Mouse (Mus musculus): ENCODE data around the gene Tomm70a. TPM values are rescaled to one million over a fixed set of nuclear protein-coding genes. Genes with fewer than 3 reads are reported as not detected.

The Tomm70a gene
- polyA plus RNA-seq, 1 experiment from 2014 or later, result 33.3 TPM

GRCm38 (mm10) chr16:57122682-57123445 lies 1.4 kb downstream of the Tomm70a start:
- Histone ChIP-seq H3K4me3 (ENCODE audit: low read depth, low read length) (peak overlapping the region; percentile 97), H3K27me3 (replicated peaks; ENCODE audit: control insufficient read depth, insufficient read depth, low read length) (no peaks in the 10 kb centered on the region), H3K36me3 (ENCODE audit: control insufficient read depth, insufficient read depth) (no peaks in the 10 kb centered on the region), H3K4me1 (replicated peaks; ENCODE audit: control insufficient read depth, insufficient read depth, low read length) (no peaks in the 10 kb centered on the region; the same call in 1 of the 2 replicates), H3K4me2 (replicated peaks; ENCODE audit: low read depth) (peak overlapping the region; percentile 84), H3K9me3 (ENCODE audit: control insufficient read depth) (no peaks in the 10 kb centered on the region), H3K27ac (ENCODE audit: low read depth, low read length) (no peak overlapping the region), H3K9ac (ENCODE audit: low read depth, low read length) (peak overlapping the region; percentile 96)
- WGBS, result 19% methylated on average over 6 of the region's 6 CpGs
- ATAC-seq, result no peak
- TF ChIP-seq CTCF (IDR thresholded peaks at IDR 0.05; ENCODE audit: low read depth), result no peak

GRCm38 (mm10) chr16:57126268-57126667 lies 4.8 kb downstream of the Tomm70a start:
- Histone ChIP-seq H3K9ac (ENCODE audit: low read depth, low read length) (no peak overlapping the region), H3K27ac (ENCODE audit: low read depth, low read length) (no peak overlapping the region), H3K4me2 (replicated peaks; ENCODE audit: low read depth) (no peak overlapping the region), H3K4me3 (ENCODE audit: low read depth, low read length) (no peak overlapping the region), H3K27me3 (replicated peaks; ENCODE audit: control insufficient read depth, insufficient read depth, low read length) (no peaks in the 10 kb centered on the region), H3K4me1 (replicated peaks; ENCODE audit: control insufficient read depth, insufficient read depth, low read length) (no peaks in the 10 kb centered on the region; the same call in 1 of the 2 replicates), H3K9me3 (ENCODE audit: control insufficient read depth) (no peaks in the 10 kb centered on the region), H3K36me3 (ENCODE audit: control insufficient read depth, insufficient read depth) (no peaks in the 10 kb centered on the region)
- no peak for TF ChIP-seq CTCF (IDR thresholded peaks at IDR 0.05; ENCODE audit: low read depth)
- 53% methylated on average over 4 of the region's 4 CpGs for WGBS
- ATAC-seq, result no peak

GRCm38 (mm10) chr16:57127825-57128224 lies 6.3 kb downstream of the Tomm70a start:
- Histone ChIP-seq H3K9me3 (ENCODE audit: control insufficient read depth) (no peaks in the 10 kb centered on the region), H3K36me3 (ENCODE audit: control insufficient read depth, insufficient read depth) (no peaks in the 10 kb centered on the region), H3K4me3 (ENCODE audit: low read depth, low read length) (no peak overlapping the region), H3K27me3 (replicated peaks; ENCODE audit: control insufficient read depth, insufficient read depth, low read length) (no peaks in the 10 kb centered on the region), H3K4me1 (replicated peaks; ENCODE audit: control insufficient read depth, insufficient read depth, low read length) (peaks cover 11% of the 10 kb centered on the region), H3K27ac (ENCODE audit: low read depth, low read length) (no peak overlapping the region; the same call in 1 of the 2 replicates), H3K4me2 (replicated peaks; ENCODE audit: low read depth) (peak overlapping the region; percentile 24; the same call in 1 of the 2 replicates), H3K9ac (ENCODE audit: low read depth, low read length) (no peak overlapping the region)
- no peak for ATAC-seq
- WGBS, result 31% methylated on average over 2 of the region's 2 CpGs
- no peak for TF ChIP-seq CTCF (IDR thresholded peaks at IDR 0.05; ENCODE audit: low read depth)

GRCm38 (mm10) chr16:57130752-57131400 lies 9.4 kb downstream of the Tomm70a start:
- Histone ChIP-seq H3K27ac (ENCODE audit: low read depth, low read length) (peak overlapping the region; percentile 29; the same call in 1 of the 2 replicates), H3K27me3 (replicated peaks; ENCODE audit: control insufficient read depth, insufficient read depth, low read length) (no peaks in the 10 kb centered on the region), H3K9me3 (ENCODE audit: control insufficient read depth) (no peaks in the 10 kb centered on the region), H3K36me3 (ENCODE audit: control insufficient read depth, insufficient read depth) (peaks cover 20% of the 10 kb centered on the region; the same call in 1 of the 2 replicates), H3K4me1 (replicated peaks; ENCODE audit: control insufficient read depth, insufficient read depth, low read length) (peaks cover 11% of the 10 kb centered on the region), H3K4me3 (ENCODE audit: low read depth, low read length) (no peak overlapping the region), H3K4me2 (replicated peaks; ENCODE audit: low read depth) (peak overlapping the region; percentile 18; the same call in 1 of the 2 replicates), H3K9ac (ENCODE audit: low read depth, low read length) (no peak overlapping the region)
- TF ChIP-seq CTCF (IDR thresholded peaks at IDR 0.05; ENCODE audit: low read depth), result no peak
- peak; percentile 76 for ATAC-seq
- WGBS, result 47% methylated on average over 3 of the region's 3 CpGs

- no peaks in the 10 kb centered on the region for H3K27me3 ChIP-seq (replicated peaks; ENCODE audit: control insufficient read depth, insufficient read depth, low read length)
- no peak overlapping the region for H3K27ac ChIP-seq (ENCODE audit: low read depth, low read length)
- H3K4me3 ChIP-seq (ENCODE audit: low read depth, low read length), result no peak overlapping the region
- no peaks in the 10 kb centered on the region for H3K9me3 ChIP-seq (ENCODE audit: control insufficient read depth)
- no peak overlapping the region for H3K9ac ChIP-seq (ENCODE audit: low read depth, low read length)
- peaks cover 21% of the 10 kb centered on the region; the same call in 1 of the 2 replicates for H3K36me3 ChIP-seq (ENCODE audit: control insufficient read depth, insufficient read depth)
- ATAC-seq, result no peak
- H3K4me2 ChIP-seq (replicated peaks; ENCODE audit: low read depth), result no peak overlapping the region
- no peak for TF ChIP-seq CTCF (IDR thresholded peaks at IDR 0.05; ENCODE audit: low read depth)
- peaks cover 11% of the 10 kb centered on the region for H3K4me1 ChIP-seq (replicated peaks; ENCODE audit: control insufficient read depth, insufficient read depth, low read length)
- 78% methylated on average over 4 of the region's 4 CpGs for WGBS
These were observed 10.0 kb downstream of the Tomm70a start for GRCm38 (mm10) chr16:57131544-57131943.

- 27% methylated on average over 1 of the region's 1 CpGs for WGBS
- H3K4me2 ChIP-seq (replicated peaks; ENCODE audit: low read depth), result no peak overlapping the region
- peaks cover 26% of the 10 kb centered on the region; the same call in 1 of the 2 replicates for H3K36me3 ChIP-seq (ENCODE audit: control insufficient read depth, insufficient read depth)
- H3K27ac ChIP-seq (ENCODE audit: low read depth, low read length), result no peak overlapping the region
- no peak for TF ChIP-seq CTCF (IDR thresholded peaks at IDR 0.05; ENCODE audit: low read depth)
- peaks cover 11% of the 10 kb centered on the region for H3K4me1 ChIP-seq (replicated peaks; ENCODE audit: control insufficient read depth, insufficient read depth, low read length)
- H3K27me3 ChIP-seq (replicated peaks; ENCODE audit: control insufficient read depth, insufficient read depth, low read length), result no peaks in the 10 kb centered on the region
- H3K9me3 ChIP-seq (ENCODE audit: control insufficient read depth), result no peaks in the 10 kb centered on the region
- H3K9ac ChIP-seq (ENCODE audit: low read depth, low read length), result no peak overlapping the region
- H3K4me3 ChIP-seq (ENCODE audit: low read depth, low read length), result no peak overlapping the region
- ATAC-seq, result no peak
These were observed 10.8 kb downstream of the Tomm70a start for GRCm38 (mm10) chr16:57132326-57132725.
